Mouse (Mus musculus) cerebellum, adult 9-10 months (tissue): ENCODE measurements at regions not wholly inside any gene's neighbourhood (a gene's known extent, or its start where the extent isn't known, plus 50 kb on each side); places are given as distances from the start of the nearest gene placed in this dataset.

ENCODE experiments used
- DNase-seq: peaks from one replicate; pipeline ENCODE4 v3.0.0; 2022

GRCm38 (mm10) chr13:93243076-93243475 is 50.9 kb upstream of the Tent2 start:
- DNase-seq, result peak; percentile 76

DNA sequence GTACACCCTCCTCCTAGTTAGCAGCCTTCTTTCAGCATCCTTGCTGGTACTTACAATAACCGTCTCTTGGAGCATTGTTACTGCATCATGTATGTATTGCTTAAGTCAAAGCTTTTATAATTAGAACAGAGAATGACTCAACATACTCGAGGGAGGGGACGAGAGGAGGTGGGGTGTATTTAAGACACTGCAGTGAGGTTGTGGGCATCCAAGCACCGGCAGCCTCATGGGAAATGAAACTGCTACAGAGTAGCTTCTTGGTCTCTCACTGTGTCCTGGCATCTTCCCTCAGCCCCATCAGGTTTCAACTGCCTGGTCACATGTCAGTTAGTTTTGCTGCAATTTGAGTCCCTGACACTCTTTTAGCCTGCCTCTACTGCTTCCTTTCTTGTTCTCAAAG is 50.7 kb upstream of the Homer1 start:
- no peak for DNase-seq
